Mouse (Mus musculus): ENCODE results near the gene Tnni3k. TPM values are rescaled to one million over a fixed set of nuclear protein-coding genes. Genes with fewer than 3 reads are reported as not detected.
A peak's percentile ranks its signal among the peaks of the same experiment; 100 is the strongest.

Gene Tnni3k
- polyA plus RNA-seq, 1 experiment from 2014 or later, result not detected

DNA sequence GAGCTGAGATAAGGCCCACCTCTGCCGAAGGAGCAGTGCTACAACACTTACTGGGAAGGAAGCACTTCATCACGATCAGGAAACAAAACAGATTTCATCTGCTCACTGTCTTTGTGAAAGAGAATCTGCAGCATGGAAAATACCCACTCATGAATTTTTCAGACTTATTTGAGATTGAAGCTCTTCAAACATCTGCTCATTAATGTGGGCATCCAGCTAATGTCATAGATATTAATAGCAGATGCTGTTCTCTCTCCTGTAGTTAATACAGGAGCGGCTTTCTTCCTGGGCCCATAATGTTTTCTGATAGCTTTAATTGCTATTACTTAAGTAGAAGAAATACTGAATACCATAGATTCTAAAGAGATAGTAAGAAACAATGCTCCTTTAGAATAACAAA is 239.0 kb downstream of the Tnni3k start:
- Histone ChIP-seq H3K9me3 (ENCODE audit: control insufficient read depth, low read length) (no peaks in the 10 kb centered on the region), H3K9ac (ENCODE audit: low read length) (no peak overlapping the region), H3K36me3 (ENCODE audit: control insufficient read depth, insufficient read depth, low read length) (no peaks in the 10 kb centered on the region), H3K27me3 (ENCODE audit: control insufficient read depth, insufficient read depth, low read length) (no peaks in the 10 kb centered on the region), H3K4me3 (ENCODE audit: low read depth, low read length) (no peak overlapping the region), H3K4me2 (ENCODE audit: low read depth, low read length, severe bottlenecking) (no peak overlapping the region), H3K27ac (ENCODE audit: low read depth, low read length) (no peak overlapping the region), H3K4me1 (replicated peaks; ENCODE audit: control insufficient read depth, insufficient read depth, low read length) (peaks cover 10% of the 10 kb centered on the region; the same call in 1 of the 2 replicates)
- 74% methylated on average over 3 of the region's 3 CpGs for WGBS
- ATAC-seq (replicated peaks; ENCODE audit: low FRiP score), result no peak
- DNase-seq (ENCODE audit: low spot score), result no peak

DNA sequence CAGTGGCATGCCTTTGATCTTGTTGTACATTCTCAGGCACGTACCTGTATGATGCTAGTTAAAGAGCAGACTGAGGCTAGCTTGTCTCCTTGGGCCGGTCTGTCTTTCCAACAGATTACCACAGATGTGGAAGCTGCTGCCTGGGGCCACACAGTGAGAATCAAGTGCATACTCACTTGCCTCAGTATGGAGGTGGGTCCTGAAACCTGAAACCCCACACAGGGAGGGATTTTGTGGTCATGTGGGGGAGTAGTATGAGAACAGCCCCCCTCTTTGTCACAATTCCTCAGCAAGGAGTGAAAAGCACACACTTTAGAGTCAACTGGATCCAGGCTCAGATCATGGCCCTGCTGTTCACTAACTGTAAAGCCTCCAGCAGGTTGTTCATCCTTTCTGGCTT is 239.6 kb downstream of the Tnni3k start:
- no peak for ATAC-seq (replicated peaks; ENCODE audit: low FRiP score)
- no peaks in the 10 kb centered on the region for H3K27me3 ChIP-seq (ENCODE audit: control insufficient read depth, insufficient read depth, low read length)
- H3K36me3 ChIP-seq (ENCODE audit: control insufficient read depth, insufficient read depth, low read length), result no peaks in the 10 kb centered on the region
- H3K4me2 ChIP-seq (ENCODE audit: low read depth, low read length, severe bottlenecking), result no peak overlapping the region
- H3K9me3 ChIP-seq (ENCODE audit: control insufficient read depth, low read length), result no peaks in the 10 kb centered on the region
- peaks cover 10% of the 10 kb centered on the region; the same call in 1 of the 2 replicates for H3K4me1 ChIP-seq (replicated peaks; ENCODE audit: control insufficient read depth, insufficient read depth, low read length)
- no peak overlapping the region for H3K9ac ChIP-seq (ENCODE audit: low read length)
- H3K4me3 ChIP-seq (ENCODE audit: low read depth, low read length), result no peak overlapping the region
- DNase-seq (ENCODE audit: low spot score), result no peak
- H3K27ac ChIP-seq (ENCODE audit: low read depth, low read length), result no peak overlapping the region
- 52% methylated on average over 2 of the region's 2 CpGs for WGBS

DNA sequence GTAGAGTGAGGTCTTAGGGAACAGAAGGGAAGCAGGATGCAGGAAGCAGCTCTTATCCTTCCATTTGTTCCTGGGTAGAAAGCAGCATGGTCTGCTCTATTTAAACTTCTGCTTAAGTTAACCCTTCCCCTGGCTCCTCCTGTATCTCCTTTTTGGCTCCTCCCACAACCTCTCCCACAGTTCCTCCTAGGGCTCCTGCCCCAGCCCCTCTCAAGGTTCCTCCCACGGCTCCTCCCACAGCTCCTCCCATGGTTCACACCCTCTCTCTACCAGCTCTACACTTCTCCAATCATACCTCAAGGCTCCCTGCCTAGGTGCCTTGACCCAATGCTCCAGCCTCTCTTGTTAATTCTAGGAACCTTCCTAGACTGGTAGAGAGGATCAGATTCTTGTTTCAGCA is 242.3 kb downstream of the Tnni3k start:
- ATAC-seq (replicated peaks; ENCODE audit: low FRiP score) (no peak), DNase-seq (ENCODE audit: low spot score) (no peak)
- H3K4me1 ChIP-seq (replicated peaks; ENCODE audit: control insufficient read depth, insufficient read depth, low read length), result peaks cover 7% of the 10 kb centered on the region; the same call in 1 of the 2 replicates
- no peak overlapping the region for H3K9ac ChIP-seq (ENCODE audit: low read length)
- H3K4me2 ChIP-seq (ENCODE audit: low read depth, low read length, severe bottlenecking), result no peak overlapping the region
- H3K36me3 ChIP-seq (ENCODE audit: control insufficient read depth, insufficient read depth, low read length), result no peaks in the 10 kb centered on the region
- no peaks in the 10 kb centered on the region for H3K9me3 ChIP-seq (ENCODE audit: control insufficient read depth, low read length)
- no peak overlapping the region for H3K4me3 ChIP-seq (ENCODE audit: low read depth, low read length)
- no peaks in the 10 kb centered on the region for H3K27me3 ChIP-seq (ENCODE audit: control insufficient read depth, insufficient read depth, low read length)
- H3K27ac ChIP-seq (ENCODE audit: low read depth, low read length), result no peak overlapping the region
- WGBS, result 75% methylated on average over 1 of the region's 1 CpGs

DNA sequence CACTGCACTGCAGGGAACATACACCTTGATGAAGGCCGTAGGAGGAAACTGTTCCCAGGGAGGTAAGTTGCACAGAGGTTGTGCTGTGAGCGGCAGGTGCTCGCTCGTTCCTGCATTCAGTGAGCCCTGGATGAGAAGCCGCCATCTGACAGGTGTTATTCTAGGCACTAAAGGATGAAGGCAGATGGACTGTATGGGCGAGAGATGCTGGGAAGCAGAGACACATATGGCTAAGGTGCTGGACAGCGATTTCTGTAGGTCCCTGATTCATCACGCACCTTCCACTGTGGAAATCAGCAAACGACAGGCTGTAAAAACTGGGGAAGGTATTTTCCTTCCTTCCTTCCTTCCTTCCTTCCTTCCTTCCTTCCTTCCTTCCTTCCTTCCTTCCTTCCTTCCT is 243.4 kb downstream of the Tnni3k start:
- Histone ChIP-seq H3K9ac (ENCODE audit: low read length) (no peak overlapping the region), H3K9me3 (ENCODE audit: control insufficient read depth, low read length) (no peaks in the 10 kb centered on the region), H3K27me3 (ENCODE audit: control insufficient read depth, insufficient read depth, low read length) (no peaks in the 10 kb centered on the region), H3K4me1 (replicated peaks; ENCODE audit: control insufficient read depth, insufficient read depth, low read length) (peaks cover 7% of the 10 kb centered on the region; the same call in 1 of the 2 replicates), H3K36me3 (ENCODE audit: control insufficient read depth, insufficient read depth, low read length) (no peaks in the 10 kb centered on the region), H3K27ac (ENCODE audit: low read depth, low read length) (no peak overlapping the region), H3K4me3 (ENCODE audit: low read depth, low read length) (no peak overlapping the region), H3K4me2 (ENCODE audit: low read depth, low read length, severe bottlenecking) (no peak overlapping the region)
- DNase-seq (ENCODE audit: low spot score) (no peak), ATAC-seq (replicated peaks; ENCODE audit: low FRiP score) (no peak)
- WGBS, result 75% methylated on average over 9 of the region's 9 CpGs

DNA sequence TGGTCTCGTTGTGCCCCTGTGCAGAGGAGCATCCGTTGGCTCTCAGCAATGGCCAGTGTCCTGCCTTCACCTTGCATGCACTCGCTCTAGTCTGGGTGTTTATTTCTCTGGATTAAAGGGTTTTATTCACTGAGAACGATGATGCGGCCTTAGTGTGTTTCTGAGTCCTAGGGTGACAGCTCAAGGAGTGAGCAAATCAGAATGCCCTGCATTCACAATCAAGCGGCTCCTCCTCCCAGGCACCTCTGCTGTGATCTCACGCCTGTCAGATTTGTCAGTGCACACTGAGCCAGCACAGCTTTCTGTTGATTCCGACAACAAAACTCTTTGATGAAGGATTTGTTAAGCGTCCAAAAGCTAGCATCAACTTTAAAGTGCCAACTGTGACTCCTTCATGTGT is 243.9 kb downstream of the Tnni3k start:
- ATAC-seq (replicated peaks; ENCODE audit: low FRiP score) (no peak), DNase-seq (ENCODE audit: low spot score) (no peak)
- Histone ChIP-seq H3K9me3 (ENCODE audit: control insufficient read depth, low read length) (no peaks in the 10 kb centered on the region), H3K36me3 (ENCODE audit: control insufficient read depth, insufficient read depth, low read length) (no peaks in the 10 kb centered on the region), H3K27me3 (ENCODE audit: control insufficient read depth, insufficient read depth, low read length) (no peaks in the 10 kb centered on the region), H3K4me3 (ENCODE audit: low read depth, low read length) (no peak overlapping the region), H3K9ac (ENCODE audit: low read length) (no peak overlapping the region), H3K4me2 (ENCODE audit: low read depth, low read length, severe bottlenecking) (no peak overlapping the region), H3K4me1 (replicated peaks; ENCODE audit: control insufficient read depth, insufficient read depth, low read length) (peaks cover 5% of the 10 kb centered on the region; the same call in 1 of the 2 replicates), H3K27ac (ENCODE audit: low read depth, low read length) (no peak overlapping the region)
- WGBS, result 39% methylated on average over 9 of the region's 9 CpGs

DNA sequence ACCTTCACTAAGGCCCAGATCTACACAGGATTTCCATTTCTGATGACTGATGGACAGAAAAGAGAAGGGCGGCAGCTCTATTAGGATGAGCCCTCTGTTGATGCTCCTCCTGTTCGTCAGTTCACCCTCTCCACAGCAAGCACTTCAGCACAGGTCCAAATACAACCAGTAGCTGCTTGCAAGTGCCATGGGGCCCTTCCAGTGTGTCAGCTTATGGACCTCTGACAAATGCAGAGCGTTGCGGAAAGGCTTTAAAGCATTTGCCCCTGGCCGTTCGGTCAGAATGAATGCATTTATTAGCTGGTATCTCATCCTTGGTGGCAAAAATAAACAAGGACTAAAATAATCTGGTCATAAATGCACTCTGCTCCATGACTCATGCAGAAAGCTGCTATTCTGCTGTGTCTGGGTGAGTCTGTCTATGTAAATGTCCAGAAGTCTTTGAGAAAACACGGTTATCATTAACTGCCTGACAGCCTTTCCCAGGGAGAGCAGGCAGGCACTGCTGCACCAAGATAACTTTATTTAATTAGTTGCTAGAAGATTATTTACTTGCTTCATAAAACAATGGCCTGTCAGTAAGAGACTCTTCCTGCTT is 244.8 kb downstream of the Tnni3k start:
- H3K27me3 ChIP-seq (ENCODE audit: control insufficient read depth, insufficient read depth, low read length), result no peaks in the 10 kb centered on the region
- no peak for ATAC-seq (replicated peaks; ENCODE audit: low FRiP score)
- no peak overlapping the region for H3K9ac ChIP-seq (ENCODE audit: low read length)
- no peaks in the 10 kb centered on the region for H3K9me3 ChIP-seq (ENCODE audit: control insufficient read depth, low read length)
- no peak overlapping the region for H3K27ac ChIP-seq (ENCODE audit: low read depth, low read length)
- H3K4me2 ChIP-seq (ENCODE audit: low read depth, low read length, severe bottlenecking), result no peak overlapping the region
- H3K4me1 ChIP-seq (replicated peaks; ENCODE audit: control insufficient read depth, insufficient read depth, low read length), result peaks cover under 1% of the 10 kb centered on the region; the same call in 1 of the 2 replicates
- H3K36me3 ChIP-seq (ENCODE audit: control insufficient read depth, insufficient read depth, low read length), result no peaks in the 10 kb centered on the region
- DNase-seq (ENCODE audit: low spot score), result no peak
- no peak overlapping the region for H3K4me3 ChIP-seq (ENCODE audit: low read depth, low read length)
- 83% methylated on average over 7 of the region's 7 CpGs for WGBS

DNA sequence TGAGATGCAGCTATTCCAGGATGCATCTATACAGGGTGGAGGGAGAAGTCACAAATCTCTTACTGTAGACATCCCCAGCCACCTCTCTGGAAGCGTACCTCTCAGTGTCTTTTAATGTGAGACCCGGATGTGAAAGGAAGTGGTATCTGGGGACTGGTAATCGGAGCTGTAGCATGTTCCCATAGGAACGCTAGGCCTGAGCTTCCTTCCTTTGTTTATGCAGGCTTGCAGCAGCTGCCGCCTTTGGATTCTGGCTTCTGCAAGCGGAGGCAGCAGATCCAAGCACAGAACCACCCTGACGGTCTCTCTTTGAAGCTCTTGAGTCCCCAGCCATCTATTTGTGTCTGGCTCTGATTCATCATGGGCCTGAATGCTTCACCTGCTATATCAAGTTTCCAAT is 248.6 kb downstream of the Tnni3k start:
- Histone ChIP-seq H3K9me3 (ENCODE audit: control insufficient read depth, low read length) (no peaks in the 10 kb centered on the region), H3K27ac (ENCODE audit: low read depth, low read length) (no peak overlapping the region), H3K4me2 (ENCODE audit: low read depth, low read length, severe bottlenecking) (no peak overlapping the region), H3K36me3 (ENCODE audit: control insufficient read depth, insufficient read depth, low read length) (no peaks in the 10 kb centered on the region), H3K9ac (ENCODE audit: low read length) (0 out of 2 replicates have a peak overlapping the region, but pooled peaks have one; percentile 4), H3K4me1 (replicated peaks; ENCODE audit: control insufficient read depth, insufficient read depth, low read length) (no peaks in the 10 kb centered on the region; the same call in 1 of the 2 replicates), H3K4me3 (ENCODE audit: low read depth, low read length) (no peak overlapping the region), H3K27me3 (ENCODE audit: control insufficient read depth, insufficient read depth, low read length) (no peaks in the 10 kb centered on the region)
- ATAC-seq (replicated peaks; ENCODE audit: low FRiP score), result peak; percentile 52
- WGBS, result 53% methylated on average over 7 of the region's 7 CpGs
- DNase-seq (ENCODE audit: low spot score), result no peak

DNA sequence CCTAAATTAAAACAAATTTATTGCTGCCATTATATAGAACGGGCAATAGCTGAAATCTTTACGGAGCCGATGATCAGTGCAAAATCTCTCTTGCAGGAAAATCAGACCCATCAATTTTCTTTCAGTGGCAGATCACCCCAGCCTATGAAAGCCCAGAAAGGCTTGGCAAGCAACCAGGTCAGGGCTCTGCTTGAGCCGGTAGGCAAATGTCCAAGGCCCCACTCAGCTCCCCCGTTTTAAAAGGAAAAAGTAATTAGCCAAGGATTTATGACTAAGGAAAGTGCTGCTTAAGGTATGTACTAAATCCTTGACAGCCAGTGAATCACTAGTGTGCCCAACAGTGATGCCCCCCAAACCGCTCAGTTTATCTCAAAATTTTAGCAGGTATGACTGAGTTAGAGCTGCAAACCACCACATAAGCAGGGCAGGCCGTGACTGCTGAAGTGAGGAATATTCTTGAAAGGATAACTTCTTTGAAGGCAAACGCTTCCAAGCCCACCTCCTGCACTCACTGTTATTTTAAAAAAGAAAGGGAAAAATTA is 254.2 kb downstream of the Tnni3k start:
- 87% methylated on average over 8 of the region's 8 CpGs for WGBS

DNA sequence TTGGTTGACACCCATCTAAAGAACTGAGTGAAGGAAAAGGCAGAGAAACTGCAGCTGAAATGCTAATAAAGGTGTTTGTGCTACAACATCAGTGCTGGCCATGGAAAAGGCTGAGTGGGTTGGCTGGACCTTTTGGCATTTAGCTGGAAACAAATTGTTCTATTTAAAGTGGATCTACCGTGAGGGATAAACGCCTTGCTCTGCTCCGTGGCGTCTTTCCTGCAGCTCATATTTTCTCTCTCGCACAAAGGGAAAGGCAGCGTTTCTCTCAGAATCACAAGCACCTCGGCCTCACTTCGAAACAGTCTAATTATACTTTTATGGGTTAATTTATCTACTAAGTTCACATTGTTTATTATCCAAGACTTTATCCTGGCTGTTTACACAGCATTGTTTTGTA is 254.8 kb downstream of the Tnni3k start:
- Histone ChIP-seq H3K4me1 (replicated peaks; ENCODE audit: control insufficient read depth, insufficient read depth, low read length) (no peaks in the 10 kb centered on the region), H3K36me3 (ENCODE audit: control insufficient read depth, insufficient read depth, low read length) (no peaks in the 10 kb centered on the region), H3K27ac (ENCODE audit: low read depth, low read length) (no peak overlapping the region), H3K4me3 (ENCODE audit: low read depth, low read length) (no peak overlapping the region), H3K9me3 (ENCODE audit: control insufficient read depth, low read length) (no peaks in the 10 kb centered on the region), H3K27me3 (ENCODE audit: control insufficient read depth, insufficient read depth, low read length) (no peaks in the 10 kb centered on the region), H3K4me2 (ENCODE audit: low read depth, low read length, severe bottlenecking) (no peak overlapping the region), H3K9ac (ENCODE audit: low read length) (no peak overlapping the region)
- DNase-seq (ENCODE audit: low spot score) (no peak), ATAC-seq (replicated peaks; ENCODE audit: low FRiP score) (no peak)
- WGBS, result 76% methylated on average over 8 of the region's 8 CpGs

More for the DNA sequence above, 254.2 kb downstream of the Tnni3k start:
- Histone ChIP-seq H3K9me3 (ENCODE audit: control insufficient read depth, low read length) (no peaks in the 10 kb centered on the region), H3K27ac (ENCODE audit: low read depth, low read length) (no peak overlapping the region), H3K9ac (ENCODE audit: low read length) (no peak overlapping the region), H3K4me2 (ENCODE audit: low read depth, low read length, severe bottlenecking) (no peak overlapping the region), H3K27me3 (ENCODE audit: control insufficient read depth, insufficient read depth, low read length) (no peaks in the 10 kb centered on the region), H3K4me1 (replicated peaks; ENCODE audit: control insufficient read depth, insufficient read depth, low read length) (no peaks in the 10 kb centered on the region), H3K36me3 (ENCODE audit: control insufficient read depth, insufficient read depth, low read length) (no peaks in the 10 kb centered on the region), H3K4me3 (ENCODE audit: low read depth, low read length) (no peak overlapping the region)
- ATAC-seq (replicated peaks; ENCODE audit: low FRiP score) (no peak), DNase-seq (ENCODE audit: low spot score) (no peak)

Measured in forebrain, embryonic 11.5 days (tissue).